Mouse (Mus musculus) limb, embryonic 11.5 days (tissue): ENCODE measurements around the gene Ephx1. TPM values are rescaled to one million over a fixed set of nuclear protein-coding genes. Genes with fewer than 3 reads are reported as not detected.

ENCODE experiments used
- ATAC-seq: fragments of 200-750 bp; cut with Nextera tagmentation; 2 replicates; pipeline ENCODE4 v1.8.0; 2017; ENCODE audit warnings: low read depth; ENCODE audit not compliant: insufficient number of reproducible peaks, low FRiP score, low TSS enrichment
- DNase-seq: peaks from one replicate; pipeline ENCODE4 v3.0.0-alpha.2; 2015; ENCODE audit warnings: low spot score
- H3K27ac ChIP-seq: fragments of 300-500 bp; sonication (generic); replicated peaks from 2 replicates; pipeline ENCODE4 v1.5.1; 2014; ENCODE audit warnings: low read depth, mild to moderate bottlenecking, low read length
- H3K27me3 ChIP-seq: fragments of 300-500 bp; sonication (generic); 2 replicates; pipeline ENCODE4 v1.6.1; 2014; ENCODE audit warnings: mild to moderate bottlenecking, low read length, mixed read lengths; ENCODE audit not compliant: control insufficient read depth, insufficient read depth
- H3K36me3 ChIP-seq: fragments of 300-500 bp; sonication (generic); 2 replicates; pipeline ENCODE4 v1.6.1; 2014; ENCODE audit warnings: mild to moderate bottlenecking, low read length, moderate library complexity, mixed read lengths; ENCODE audit not compliant: control insufficient read depth, insufficient read depth
- H3K4me1 ChIP-seq: fragments of 300-500 bp; sonication (generic); 2 replicates; pipeline ENCODE4 v1.6.1; 2014; ENCODE audit warnings: low read length, mixed read lengths; ENCODE audit not compliant: control insufficient read depth, insufficient read depth
- H3K4me2 ChIP-seq: fragments of 300-500 bp; sonication (generic); 2 replicates; pipeline ENCODE4 v1.6.1; 2014; ENCODE audit warnings: low read depth, mild to moderate bottlenecking, moderate library complexity; ENCODE audit not compliant: severe bottlenecking
- H3K4me3 ChIP-seq: fragments of 300-500 bp; sonication (generic); 2 replicates; pipeline ENCODE4 v1.5.1; 2014; ENCODE audit warnings: low read depth, low read length
- H3K9ac ChIP-seq: fragments of 300-500 bp; sonication (generic); 2 replicates; pipeline ENCODE4 v1.6.1; 2014; ENCODE audit warnings: mild to moderate bottlenecking, low read length
- H3K9me3 ChIP-seq: fragments of 300-500 bp; sonication (generic); 2 replicates; pipeline ENCODE4 v1.6.1; 2016; ENCODE audit warnings: low read length; ENCODE audit not compliant: control insufficient read depth
- WGBS: fragments of 180-500 bp; shearing (Covaris S2); extraction: QIAGEN DNeasy Blood & Tissue Kit; methylation state at CpG from one replicate; pipeline ENCODE4 v1.1.7; 2014; 5-methylcytosine and 5-hydroxymethylcytosine counted together
- polyA plus RNA-seq: library from polyadenylated mRNA; unstranded; fragments of >200 nt; fragmentation: Nextera tagmentation; extraction: Ambion mirVana; gene quantifications from 2 replicates; pipeline ENCODE4 v1.2.1, GENCODE M21; 2014

The Ephx1 gene
- polyA plus RNA-seq, 1 experiment from 2014 or later = 1.7 TPM

GRCm38 (mm10) chr1:180957989-180958388, 62.7 kb downstream of the Ephx1 start:
- no peak overlapping the region for H3K4me3 ChIP-seq
- DNase-seq = no peak
- peaks cover 6% of the 10 kb centered on the region; the same call in 1 of the 2 replicates for H3K4me1 ChIP-seq
- no peak overlapping the region for H3K9ac ChIP-seq
- H3K27me3 ChIP-seq = no peaks in the 10 kb centered on the region
- H3K36me3 ChIP-seq = 0 out of 2 replicates have a peak, but pooled peaks cover 2% of the 10 kb centered on the region
- H3K9me3 ChIP-seq = no peaks in the 10 kb centered on the region
- no peak overlapping the region for H3K4me2 ChIP-seq
- ATAC-seq = no peak
- WGBS = 80% methylated on average over 3 of the region's 3 CpGs
- H3K27ac ChIP-seq = no peak overlapping the region

DNA sequence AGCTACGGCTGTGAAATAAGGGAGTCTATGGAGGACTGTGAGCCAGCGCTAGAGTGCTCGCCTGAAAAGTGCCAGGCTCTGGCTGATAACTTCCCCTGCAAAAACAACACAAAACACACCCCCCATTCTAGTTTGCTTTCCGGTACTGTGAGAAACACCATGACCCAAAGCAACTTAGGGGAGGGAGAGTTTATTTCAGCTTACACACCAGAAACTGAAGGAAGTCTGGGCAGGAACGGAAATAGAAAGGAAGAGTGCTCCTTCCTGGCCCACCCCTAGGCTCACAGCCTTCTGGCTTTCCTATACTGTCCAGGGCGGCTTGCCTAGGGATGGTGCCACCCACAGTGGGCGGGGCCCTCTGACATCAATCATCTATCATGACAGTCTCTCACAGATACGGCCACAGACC, 63.7 kb downstream of the Ephx1 start:
- peaks cover 6% of the 10 kb centered on the region; the same call in 1 of the 2 replicates for H3K4me1 ChIP-seq
- no peak overlapping the region for H3K4me2 ChIP-seq
- no peak overlapping the region for H3K9ac ChIP-seq
- WGBS = 86% methylated on average over 8 of the region's 8 CpGs
- H3K9me3 ChIP-seq = no peaks in the 10 kb centered on the region
- DNase-seq (no peak), ATAC-seq (no peak)
- H3K27ac ChIP-seq = no peak overlapping the region
- no peak overlapping the region for H3K4me3 ChIP-seq
- H3K27me3 ChIP-seq = no peaks in the 10 kb centered on the region
- 0 out of 2 replicates have a peak, but pooled peaks cover 2% of the 10 kb centered on the region for H3K36me3 ChIP-seq

DNA sequence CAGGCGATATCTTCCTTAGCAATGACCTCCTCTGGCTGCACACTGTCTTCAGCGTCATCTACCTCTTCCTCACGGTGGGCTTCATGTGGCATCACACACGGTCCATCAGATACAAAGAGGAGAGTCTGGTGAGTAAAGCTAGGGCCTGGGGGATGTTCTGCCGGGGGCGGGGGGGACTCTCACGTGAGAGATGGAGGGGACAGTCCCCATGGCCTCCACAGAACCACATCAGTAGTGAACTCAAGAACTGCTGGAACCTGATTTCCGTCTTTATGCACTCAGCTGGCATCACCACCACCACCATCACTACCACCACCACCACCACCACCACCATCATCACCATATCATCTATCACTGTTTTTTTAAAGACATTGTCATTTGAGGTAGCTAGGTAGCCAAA, 64.3 kb downstream of the Ephx1 start:
- no peak for ATAC-seq
- H3K4me1 ChIP-seq = peaks cover 6% of the 10 kb centered on the region; the same call in 1 of the 2 replicates
- no peak for DNase-seq
- H3K4me2 ChIP-seq = no peak overlapping the region
- no peaks in the 10 kb centered on the region for H3K9me3 ChIP-seq
- 87% methylated on average over 8 of the region's 8 CpGs for WGBS
- no peaks in the 10 kb centered on the region for H3K27me3 ChIP-seq
- H3K4me3 ChIP-seq = no peak overlapping the region
- H3K36me3 ChIP-seq = 0 out of 2 replicates have a peak, but pooled peaks cover 2% of the 10 kb centered on the region
- no peak overlapping the region for H3K27ac ChIP-seq
- H3K9ac ChIP-seq = no peak overlapping the region

GRCm38 (mm10) chr1:180952808-180953207, 67.9 kb downstream of the Ephx1 start:
- Histone ChIP-seq H3K4me1 (peaks cover 6% of the 10 kb centered on the region; the same call in 1 of the 2 replicates), H3K9ac (no peak overlapping the region), H3K27me3 (no peaks in the 10 kb centered on the region), H3K9me3 (no peaks in the 10 kb centered on the region), H3K27ac (no peak overlapping the region), H3K4me2 (no peak overlapping the region), H3K4me3 (no peak overlapping the region), H3K36me3 (0 out of 2 replicates have a peak, but pooled peaks cover 2% of the 10 kb centered on the region)
- DNase-seq = no peak
- ATAC-seq = no peak
- WGBS = 85% methylated on average over 5 of the region's 5 CpGs

- H3K9ac ChIP-seq = no peak overlapping the region
- no peaks in the 10 kb centered on the region for H3K9me3 ChIP-seq
- H3K4me1 ChIP-seq = peaks cover 6% of the 10 kb centered on the region; the same call in 1 of the 2 replicates
- no peaks in the 10 kb centered on the region for H3K36me3 ChIP-seq
- H3K27me3 ChIP-seq = no peaks in the 10 kb centered on the region
- H3K27ac ChIP-seq = no peak overlapping the region
- no peak overlapping the region for H3K4me2 ChIP-seq
- 79% methylated on average over 6 of the region's 6 CpGs for WGBS
- no peak overlapping the region for H3K4me3 ChIP-seq
- DNase-seq (no peak), ATAC-seq (no peak)
These were observed 68.5 kb downstream of the Ephx1 start for GRCm38 (mm10) chr1:180952085-180952746.

GRCm38 (mm10) chr1:180946448-180946847, 74.3 kb downstream of the Ephx1 start:
- H3K36me3 ChIP-seq = no peaks in the 10 kb centered on the region
- ATAC-seq (no peak), DNase-seq (no peak)
- H3K4me1 ChIP-seq = peaks cover 11% of the 10 kb centered on the region
- H3K27ac ChIP-seq = no peak overlapping the region
- no peak overlapping the region for H3K4me2 ChIP-seq
- WGBS = 90% methylated on average over 6 of the region's 6 CpGs
- peaks cover 13% of the 10 kb centered on the region for H3K27me3 ChIP-seq
- H3K9me3 ChIP-seq = no peaks in the 10 kb centered on the region
- H3K4me3 ChIP-seq = no peak overlapping the region
- no peak overlapping the region for H3K9ac ChIP-seq

DNA sequence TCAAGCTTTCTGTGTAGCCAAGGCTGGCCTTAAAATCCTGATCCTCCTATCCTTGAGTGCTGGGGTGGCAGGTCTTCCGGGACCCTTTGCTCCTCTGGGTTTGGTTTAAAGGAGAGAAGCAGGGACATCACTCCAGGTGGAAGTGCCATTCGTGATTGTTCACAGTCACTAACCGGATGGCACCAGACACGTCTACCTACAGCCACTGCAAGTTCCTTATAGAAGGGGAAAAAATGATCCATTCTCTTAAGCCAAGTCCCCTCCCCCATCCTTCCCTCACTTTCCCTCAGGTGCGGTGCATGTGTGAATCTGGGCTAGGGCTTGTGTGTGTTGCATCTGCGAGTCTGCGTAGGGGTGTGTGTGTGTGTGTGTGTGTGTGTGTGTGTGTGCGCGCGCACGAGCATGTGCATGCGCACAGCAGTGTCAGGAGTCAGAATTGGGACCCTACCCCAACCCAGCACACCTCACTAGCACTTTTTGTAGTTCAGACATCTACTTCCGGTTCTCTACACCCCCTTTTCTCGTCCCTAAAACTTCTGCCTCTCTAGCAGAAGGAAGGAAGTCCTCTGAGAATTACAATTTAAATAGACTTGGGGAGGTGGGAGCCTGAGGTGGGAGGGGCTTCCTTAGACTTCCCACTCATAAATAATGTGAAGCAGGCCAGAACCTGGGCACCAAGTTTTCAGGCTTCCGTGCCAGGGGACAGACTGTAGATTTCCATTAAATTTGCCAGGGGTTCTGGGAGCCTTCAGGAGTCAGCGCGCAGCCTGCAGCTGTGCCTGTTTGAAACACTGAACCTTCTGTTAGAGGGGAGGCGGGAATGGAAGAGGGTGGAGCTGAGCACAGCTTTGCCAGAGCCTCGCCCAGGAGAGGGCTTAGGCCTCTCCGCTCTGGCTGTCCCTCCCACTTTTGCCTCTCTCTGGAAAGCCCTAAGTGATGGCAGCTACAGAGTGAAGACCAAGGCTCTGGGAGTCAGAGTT, 75.4 kb downstream of the Ephx1 start:
- ATAC-seq = peak; percentile 90
- Histone ChIP-seq H3K27me3 (peaks cover 19% of the 10 kb centered on the region), H3K4me3 (peak overlapping the region; percentile 1; the same call in 1 of the 2 replicates), H3K27ac (peak overlapping the region; percentile 76), H3K9ac (no peak overlapping the region; the same call in 1 of the 2 replicates), H3K9me3 (no peaks in the 10 kb centered on the region), H3K36me3 (no peaks in the 10 kb centered on the region), H3K4me1 (peaks cover 14% of the 10 kb centered on the region), H3K4me2 (peak overlapping the region; percentile 31; the same call in 1 of the 2 replicates)
- DNase-seq = peak; percentile 78
- 27% methylated on average over 20 of the region's 20 CpGs for WGBS

GRCm38 (mm10) chr1:180944553-180944952, 76.2 kb downstream of the Ephx1 start:
- Histone ChIP-seq H3K27ac (peak overlapping the region; percentile 76), H3K4me3 (no peak overlapping the region), H3K9ac (no peak overlapping the region), H3K4me2 (no peak overlapping the region), H3K36me3 (no peaks in the 10 kb centered on the region), H3K4me1 (peaks cover 14% of the 10 kb centered on the region), H3K9me3 (no peaks in the 10 kb centered on the region), H3K27me3 (peaks cover 19% of the 10 kb centered on the region)
- 76% methylated on average over 4 of the region's 4 CpGs for WGBS
- DNase-seq (no peak), ATAC-seq (no peak)
